Mouse (Mus musculus) cerebellum, adult 9-10 months (tissue): ENCODE data around the gene Rreb1.
A peak's percentile ranks its signal among the peaks of the same experiment; 100 is the strongest.

Experiments used
- DNase-seq: peaks from one replicate; pipeline ENCODE4 v3.0.0; 2022

Rreb1 gene

DNA sequence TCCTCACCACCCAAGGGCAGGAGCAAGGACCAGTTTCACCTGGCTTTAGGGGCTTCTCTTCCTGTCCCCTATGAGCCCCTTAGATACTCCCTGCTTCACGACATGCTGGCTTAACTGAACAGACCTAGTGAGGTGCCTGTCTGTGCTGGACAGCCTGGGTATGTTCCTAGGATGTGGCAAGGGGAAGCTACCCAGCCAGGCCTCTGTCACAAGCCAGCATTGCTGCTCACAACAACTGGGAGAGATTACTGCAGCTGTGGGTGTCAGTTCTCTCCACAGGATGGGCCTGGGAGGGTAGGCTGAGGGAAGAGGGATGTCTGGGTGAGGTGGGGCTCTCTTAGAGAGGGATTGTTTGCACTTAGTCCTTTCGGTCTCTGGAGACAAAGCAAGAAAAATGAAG lies 142.5 kb downstream of the Rreb1 start:
- no peak for DNase-seq

DNA sequence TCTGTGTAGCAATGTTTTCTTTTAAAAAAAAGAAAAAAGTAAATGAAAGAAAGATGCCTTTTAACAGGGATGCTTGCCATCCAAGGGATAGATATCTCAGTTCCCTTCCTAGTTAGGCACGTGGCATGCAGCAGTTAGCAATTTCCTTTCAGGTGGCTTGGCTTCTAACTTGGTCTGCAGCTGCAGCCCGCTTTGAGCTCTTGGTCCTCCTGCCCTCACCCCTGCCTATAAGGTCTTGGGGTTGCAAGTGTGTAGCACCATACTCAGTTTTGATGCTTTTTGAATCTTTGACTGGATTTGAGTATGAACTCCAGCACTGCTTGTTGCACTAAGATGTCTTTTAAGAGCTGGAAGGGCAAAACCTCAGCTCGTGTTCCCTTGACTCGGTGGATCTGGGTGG lies 144.9 kb downstream of the Rreb1 start:
- no peak for DNase-seq

DNA sequence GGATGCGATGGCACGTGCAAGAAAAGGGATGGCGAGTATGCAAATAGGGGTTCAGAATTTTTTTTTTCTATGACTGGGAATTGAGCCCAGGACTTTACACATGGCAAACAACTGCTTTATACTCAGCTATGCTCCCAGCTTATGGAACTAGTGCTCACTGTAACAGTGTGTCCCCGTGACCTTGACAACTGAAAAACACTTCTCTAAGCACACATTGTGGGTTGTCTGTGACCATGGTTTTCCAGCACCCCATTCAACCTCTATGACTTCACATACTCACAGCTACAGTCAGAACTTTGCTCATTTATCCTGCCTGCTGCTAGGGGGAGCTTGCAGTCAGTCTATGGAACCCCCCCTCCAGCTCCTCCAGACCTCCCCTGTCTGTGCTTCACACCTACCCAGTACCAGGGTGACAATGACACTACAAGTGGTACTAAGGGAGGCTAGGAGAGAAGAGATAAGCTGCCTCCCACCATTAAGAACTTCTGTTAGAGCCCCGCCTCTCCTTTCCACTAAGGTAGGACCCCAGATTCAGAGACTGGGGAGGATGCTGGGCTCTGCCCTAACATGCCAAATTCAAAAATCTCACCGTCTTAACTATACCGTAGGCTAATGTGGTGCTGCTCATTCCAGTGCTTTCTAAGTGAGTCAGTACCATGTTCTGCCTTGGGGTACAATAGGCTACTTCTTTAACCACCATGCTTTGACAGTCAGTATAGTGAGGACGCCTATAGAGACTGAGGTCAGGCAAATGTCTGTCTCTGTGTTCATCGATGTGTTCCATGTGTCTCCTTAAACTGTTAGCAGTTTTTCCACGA lies 145.7 kb downstream of the Rreb1 start:
- no peak for DNase-seq

DNA sequence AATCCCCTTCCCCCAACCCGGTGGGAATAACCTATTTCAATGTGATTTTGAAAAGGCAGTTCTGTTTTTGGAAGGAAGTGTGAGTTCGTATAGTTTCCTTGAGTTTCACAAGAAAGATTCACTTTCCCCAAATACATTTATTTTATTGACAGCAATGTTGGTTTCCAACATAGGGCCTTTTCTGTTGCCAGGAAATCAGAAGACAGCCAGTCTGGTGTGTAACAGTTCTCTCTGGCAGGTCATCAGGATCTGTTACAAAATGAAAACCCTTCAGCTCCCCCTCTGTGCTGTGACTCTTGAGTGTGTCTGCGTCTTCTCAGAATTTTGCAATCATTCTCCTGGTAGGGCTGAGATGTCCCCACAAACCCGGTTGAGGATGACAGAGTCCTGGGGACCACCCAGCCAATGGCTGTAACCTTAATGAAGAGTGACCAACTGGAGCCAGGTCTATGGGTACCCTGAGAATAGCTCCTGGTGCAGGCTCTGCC lies 146.3 kb downstream of the Rreb1 start:
- no peak for DNase-seq

DNA sequence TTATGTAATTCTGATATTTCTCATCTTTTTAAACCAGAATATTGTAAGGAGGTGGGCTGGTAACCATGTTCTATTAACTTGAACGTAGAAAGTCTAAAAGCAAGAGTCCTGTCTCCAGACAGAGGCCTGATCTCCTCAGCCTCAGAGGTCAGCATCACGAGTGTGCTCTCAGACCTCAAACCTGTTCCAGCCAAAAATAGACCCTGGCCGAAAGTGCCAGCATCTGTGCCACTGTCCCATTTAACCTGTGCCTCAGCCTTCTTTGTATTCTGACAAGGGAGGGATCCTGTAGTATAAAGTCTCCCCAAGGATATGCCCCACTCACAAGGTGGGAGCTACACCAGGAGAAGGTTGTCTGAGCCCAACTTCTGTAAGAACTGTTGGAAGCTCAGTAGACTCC lies 148.2 kb downstream of the Rreb1 start:
- DNase-seq: no peak

DNA sequence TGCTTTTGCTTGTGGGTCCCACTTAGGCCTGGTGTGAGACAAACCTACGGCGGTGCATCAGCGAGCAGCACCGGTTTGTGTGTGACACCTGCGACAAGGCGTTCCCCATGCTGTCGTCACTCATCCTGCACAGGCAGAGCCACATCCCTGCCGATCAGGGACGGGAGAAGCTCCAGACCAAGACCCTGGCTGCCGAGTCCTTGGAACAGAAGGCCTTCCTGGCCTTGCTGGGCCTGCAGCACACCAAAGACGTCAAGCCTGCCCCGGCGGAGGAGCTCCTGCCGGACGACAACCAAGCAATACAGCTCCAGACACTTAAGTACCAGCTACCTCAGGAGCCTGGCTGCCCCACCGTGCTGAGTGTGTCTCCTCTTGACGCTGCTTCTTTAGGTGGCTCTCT lies 151.3 kb downstream of the Rreb1 start:
- no peak for DNase-seq

DNA sequence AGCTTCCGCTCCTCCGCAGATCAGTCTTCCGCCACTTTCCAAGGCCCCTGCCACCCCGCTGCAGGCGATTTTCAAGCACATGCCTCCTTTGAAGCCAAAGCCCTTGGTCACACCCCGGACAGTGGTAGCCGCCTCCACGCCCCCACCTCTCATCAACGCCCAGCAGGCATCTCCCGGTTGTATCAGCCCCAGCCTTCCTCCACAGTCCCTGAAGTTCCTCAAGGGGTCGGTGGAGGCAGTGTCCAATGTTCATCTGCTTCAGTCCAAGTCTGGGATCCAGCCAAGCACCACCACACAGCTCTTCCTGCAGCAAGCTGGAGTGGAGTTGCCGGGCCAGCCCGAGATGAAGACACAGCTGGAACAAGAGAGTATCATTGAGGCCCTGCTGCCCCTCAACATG lies 151.9 kb downstream of the Rreb1 start:
- no peak for DNase-seq

DNA sequence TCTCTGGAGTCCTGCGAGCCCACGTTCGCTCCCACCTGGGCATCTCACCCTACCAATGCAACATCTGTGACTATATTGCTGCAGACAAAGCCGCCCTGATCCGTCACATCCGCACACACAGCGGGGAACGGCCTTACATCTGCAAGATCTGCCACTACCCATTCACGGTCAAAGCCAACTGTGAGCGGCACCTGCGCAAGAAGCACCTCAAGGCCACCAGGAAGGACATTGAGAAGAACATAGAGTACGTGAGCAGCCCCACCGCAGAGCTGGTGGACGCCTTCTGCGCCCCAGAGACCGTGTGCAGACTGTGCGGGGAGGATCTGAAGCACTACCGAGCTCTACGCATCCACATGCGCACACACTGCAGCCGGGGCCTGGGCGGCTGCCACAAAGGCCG lies 152.4 kb downstream of the Rreb1 start:
- no peak for DNase-seq

DNA sequence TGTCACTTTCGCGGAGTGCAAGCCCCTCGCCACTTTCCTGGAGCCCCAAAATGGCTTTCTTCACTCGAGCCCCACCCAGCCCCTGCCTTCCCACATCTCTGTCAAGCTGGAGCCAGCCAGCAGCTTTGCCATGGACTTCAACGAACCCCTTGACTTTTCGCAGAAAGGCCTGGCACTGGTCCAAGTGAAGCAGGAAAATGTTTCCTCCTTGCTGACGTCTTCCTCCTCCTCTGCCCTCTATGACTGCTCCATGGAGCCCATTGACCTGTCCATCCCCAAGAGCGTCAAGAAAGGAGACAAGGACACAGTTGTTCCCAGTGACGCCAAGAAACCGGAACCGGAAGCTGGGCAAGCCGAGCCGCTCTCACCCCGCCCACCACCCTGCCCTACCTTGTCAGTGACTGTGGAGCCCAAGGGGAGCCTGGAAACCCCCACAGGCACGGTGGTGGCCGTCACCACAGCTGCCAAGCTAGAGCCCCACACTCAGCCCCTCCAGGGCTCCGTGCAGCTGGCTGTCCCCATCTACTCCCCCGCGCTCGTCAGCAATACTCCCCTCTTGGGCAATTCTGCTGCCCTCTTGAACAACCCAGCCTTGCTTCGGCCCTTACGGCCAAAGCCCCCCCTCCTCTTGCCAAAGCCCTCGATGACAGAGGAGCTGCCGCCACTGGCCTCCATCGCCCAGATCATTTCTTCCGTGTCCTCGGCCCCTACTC lies 153.2 kb downstream of the Rreb1 start:
- DNase-seq: no peak

DNA sequence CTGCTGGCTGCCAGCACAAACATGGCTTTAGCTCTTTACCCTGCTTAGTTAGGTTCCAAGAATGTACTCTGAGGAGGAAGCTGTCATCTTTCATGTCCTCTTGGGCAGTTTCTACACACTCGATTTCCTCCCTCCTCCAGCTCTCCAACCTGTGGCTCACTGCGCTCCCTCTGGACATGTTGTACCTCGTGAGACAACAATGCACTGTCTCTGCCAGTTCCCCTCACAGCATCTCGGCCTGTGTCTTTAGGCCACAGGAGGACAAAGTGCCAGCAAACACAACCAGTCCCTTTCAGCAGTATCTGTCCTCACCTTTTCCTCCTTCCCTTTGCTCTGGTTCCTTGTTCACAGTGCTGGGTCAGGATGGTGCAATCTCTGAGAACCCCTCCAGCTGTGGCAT lies 155.9 kb downstream of the Rreb1 start:
- no peak for DNase-seq

DNA sequence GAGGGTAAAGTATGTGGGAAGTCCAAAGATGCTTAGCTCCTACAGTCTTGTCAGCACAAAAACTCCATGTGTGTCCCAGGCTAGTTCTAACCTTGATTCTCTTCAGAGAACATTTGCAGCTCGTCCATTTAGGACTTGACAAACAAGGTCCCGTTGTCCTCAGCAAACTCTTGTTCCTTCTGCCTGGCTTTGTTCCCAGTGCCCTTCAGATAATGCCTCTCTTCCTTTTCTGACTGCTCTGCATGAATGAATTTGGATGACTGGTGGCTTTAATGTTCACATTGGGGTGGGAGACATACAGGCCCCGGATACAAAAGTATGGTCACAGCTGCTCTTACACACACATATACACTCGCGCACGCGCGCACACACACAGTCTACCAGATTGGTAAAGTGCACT lies 156.7 kb downstream of the Rreb1 start:
- DNase-seq: peak; percentile 12

DNA sequence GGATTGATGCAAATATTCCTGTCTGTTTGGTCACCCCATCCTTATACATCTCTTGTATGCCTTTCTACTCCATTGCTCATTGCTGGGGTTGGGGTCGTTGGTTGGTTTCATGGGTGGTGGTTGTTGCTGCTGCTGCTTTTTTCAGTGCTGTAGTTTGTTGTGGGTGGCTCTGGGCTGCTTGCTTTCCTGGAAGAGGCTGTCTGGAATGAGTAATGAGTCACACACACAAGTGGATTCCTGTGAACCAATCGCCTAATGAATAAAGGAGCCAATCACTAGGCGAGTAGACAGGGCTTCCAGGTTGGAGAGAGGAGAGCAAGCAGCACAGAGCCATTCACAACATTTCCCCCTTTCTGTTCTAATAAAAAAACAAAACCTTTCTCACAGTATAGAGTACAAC lies 158.2 kb downstream of the Rreb1 start:
- DNase-seq: no peak

DNA sequence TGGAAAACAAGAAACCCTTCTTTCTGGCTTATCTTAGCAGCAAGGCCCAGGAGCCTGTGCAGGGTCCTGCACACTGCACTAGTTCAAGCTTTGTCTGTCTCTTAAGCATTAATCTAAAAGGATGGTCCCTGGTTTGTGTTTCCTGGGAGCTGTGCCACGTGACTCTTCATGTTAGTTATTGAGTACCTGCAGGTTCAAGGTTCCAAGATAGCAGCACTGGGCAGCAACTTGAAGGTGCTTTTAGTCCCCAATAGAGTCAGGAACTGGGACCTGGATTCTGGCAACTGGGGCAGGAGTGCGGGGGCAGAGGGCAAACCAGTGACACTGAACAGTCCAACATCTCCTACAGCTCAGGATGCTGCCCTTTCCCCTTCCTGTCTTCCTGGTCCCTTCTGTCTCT lies 162.0 kb downstream of the Rreb1 start:
- no peak for DNase-seq

DNA sequence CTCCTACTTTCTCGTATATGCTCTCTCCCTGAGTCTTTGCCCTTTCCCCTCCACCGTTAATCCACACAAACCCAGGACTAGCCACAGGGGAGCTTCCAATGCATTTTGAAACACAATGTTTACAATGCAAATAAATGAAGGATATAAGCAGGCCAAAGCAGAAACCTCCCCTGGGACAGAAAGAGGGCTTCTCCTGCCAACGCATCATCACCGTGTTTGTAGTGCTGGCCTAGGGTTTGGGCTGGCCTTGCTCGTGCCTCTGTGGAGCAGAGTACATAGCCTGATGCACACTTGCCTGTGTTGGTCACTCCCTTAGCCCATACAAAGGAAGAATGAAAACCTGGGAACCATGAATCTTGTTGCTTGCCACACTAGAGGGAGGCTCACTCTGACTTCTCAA lies 162.4 kb downstream of the Rreb1 start:
- DNase-seq: no peak

DNA sequence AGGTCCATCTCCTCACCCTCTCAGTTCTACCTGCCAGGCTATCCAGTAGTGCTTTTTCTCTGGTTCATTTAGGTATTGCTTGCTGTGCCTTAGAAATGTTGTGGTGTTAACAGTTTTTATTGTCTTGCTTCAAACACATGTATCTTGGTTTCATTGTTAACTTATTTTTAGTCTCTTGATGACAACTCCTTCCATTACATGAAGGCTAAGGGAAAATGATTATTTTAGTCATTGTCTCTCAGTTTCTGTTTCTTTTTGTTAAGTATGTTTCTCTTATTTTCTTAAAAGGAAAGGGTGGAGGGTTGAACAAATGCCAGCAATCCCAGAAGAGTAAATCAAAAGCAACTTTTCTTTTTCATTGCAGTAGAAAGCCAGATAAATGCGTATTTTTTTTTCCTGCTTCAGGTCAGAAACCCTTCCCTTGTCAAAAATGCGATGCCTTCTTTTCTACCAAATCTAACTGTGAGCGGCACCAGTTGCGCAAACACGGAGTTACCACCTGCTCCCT lies 163.0 kb downstream of the Rreb1 start:
- no peak for DNase-seq

DNA sequence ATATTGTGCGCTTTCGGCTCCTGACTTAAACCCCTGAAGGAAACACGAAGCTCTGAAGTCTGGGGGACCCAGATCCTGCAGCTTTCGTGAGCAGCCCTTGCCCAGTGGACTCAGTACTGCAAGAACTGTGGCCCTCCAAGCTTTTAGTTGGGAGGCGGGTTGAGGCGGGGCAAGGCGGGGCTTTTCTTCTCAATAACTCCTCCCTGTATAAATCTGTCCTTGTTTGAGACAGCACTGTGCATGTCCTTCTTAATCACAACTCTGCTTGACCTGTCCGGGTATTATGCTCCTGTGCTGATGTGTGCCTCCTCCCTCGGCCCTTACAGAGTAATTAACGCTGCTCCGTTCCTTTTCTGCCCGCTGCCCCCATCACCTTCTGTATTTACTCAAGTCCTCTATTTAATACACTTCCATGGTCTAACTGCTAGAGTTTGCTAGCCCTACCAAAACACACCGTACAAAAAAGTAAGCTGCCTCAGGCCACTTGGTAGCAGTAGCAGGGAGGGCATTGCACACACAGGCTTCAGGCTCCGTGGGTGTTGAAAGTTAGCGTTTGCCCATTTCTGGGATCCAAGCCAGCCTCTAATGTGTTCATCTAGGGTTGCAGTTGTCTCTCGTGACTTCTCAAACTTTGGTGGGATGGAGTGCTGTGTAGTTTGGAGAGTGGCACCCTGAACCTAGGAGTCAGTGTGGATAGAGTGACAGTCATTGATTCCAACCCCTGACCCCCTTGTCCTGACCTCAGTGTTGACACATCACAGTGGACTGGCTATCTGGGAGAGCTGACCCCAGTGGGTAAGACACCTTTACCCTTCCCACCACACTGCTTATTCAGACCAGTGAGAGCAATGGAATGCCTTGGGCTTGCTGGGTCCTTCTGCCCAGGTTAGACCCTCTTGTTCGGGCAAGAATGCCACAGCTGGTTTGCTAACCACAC lies 164.0 kb downstream of the Rreb1 start:
- DNase-seq: no peak

DNA sequence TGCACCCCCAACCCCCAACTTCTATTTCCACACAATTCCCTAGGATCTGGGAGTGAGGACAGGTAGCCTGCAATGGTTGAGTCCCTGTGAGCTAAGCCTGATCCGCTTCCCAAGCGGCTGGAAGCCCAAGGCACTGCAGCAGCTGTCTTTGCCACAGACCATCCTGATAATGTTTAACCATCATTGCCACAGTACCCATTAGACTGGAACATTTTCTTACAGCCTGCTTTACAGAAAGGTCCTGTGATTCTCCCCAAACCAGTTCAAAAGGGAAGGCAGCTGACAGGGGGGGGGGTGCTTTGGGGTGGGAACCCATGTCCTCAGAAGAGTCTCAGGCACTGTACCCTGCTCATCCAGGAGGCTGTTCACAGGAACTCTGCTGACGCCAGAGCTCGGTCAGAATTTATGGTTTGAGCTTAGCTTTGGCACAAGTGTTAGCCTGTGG lies 164.7 kb downstream of the Rreb1 start:
- DNase-seq: no peak

DNA sequence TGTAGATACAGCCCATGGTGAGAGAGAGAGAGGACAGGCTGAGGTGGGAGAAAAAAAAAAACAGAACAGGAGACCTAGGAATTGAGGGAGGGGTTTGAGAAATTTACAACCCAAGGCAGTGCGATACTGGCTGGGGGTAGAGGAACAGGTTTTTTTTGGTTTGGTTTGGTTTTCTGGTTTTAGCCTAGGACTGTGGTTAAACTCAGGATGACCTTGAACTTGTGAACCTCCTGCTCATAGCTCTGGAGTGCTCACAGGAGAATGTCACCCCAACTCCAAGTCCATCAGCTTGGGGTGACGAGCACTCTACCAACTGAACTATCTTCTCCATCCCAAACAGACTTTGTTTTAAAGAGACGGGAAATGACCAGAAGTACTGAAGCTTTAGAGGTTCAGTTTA lies 165.3 kb downstream of the Rreb1 start:
- no peak for DNase-seq

DNA sequence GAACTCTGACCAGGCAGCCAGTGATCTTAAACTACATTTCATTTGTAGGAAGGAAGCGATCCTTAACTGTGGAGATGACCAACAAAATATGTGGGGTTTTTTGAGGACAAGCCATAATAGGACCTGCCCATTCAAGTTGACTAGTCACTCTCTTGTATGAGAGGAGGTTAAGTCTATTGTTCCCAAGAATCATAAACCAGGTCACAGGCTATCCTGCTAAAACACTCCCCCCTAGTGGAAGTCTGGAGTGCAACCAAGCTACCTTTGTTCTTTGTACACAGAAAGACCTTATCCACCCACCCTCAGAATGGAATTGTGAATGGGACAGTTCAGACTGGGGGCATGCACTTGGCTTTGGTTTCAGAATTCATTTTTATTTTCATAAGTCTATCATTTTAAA lies 166.1 kb downstream of the Rreb1 start:
- peak; percentile 34 for DNase-seq

DNA sequence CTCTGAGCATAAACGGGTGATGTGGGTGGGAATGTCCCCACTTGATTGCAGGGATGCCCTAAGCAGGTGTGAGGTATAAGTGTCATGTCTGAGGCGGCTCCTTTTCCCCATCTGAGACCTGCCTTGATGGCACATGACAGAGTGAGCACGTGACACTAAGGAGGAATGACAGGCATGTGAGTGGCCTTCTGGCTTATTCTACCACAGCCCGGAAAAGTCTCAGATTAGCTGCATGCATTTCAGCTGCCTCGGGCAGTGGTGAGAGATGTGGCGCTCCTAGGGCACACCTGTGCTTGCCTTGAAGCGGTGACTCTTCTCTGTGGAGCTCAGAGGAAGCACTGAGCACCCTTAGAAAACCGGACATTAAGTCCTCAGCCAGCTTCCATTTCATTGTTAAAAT lies 167.2 kb downstream of the Rreb1 start:
- DNase-seq: no peak

DNA sequence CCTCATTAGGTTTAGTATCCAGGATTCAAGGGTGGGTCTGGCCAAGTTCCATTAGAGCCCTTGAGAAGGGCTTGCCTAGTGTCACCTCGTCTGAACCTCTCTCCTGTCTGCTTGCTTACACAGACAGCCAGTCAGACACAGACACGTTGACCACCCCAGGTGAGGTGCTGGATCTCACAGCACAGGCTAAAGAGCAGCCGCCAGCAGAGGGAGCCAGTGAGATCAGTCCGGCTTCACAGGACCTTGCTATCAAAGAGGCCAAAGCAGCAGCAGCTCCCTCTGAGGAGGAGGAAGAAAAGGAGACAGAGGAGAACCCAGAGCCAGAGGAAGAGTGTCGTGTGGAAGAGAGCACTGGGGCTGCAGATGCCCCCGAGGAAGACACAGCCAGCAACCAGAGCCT lies 168.5 kb downstream of the Rreb1 start:
- peak; percentile 75 for DNase-seq

DNA sequence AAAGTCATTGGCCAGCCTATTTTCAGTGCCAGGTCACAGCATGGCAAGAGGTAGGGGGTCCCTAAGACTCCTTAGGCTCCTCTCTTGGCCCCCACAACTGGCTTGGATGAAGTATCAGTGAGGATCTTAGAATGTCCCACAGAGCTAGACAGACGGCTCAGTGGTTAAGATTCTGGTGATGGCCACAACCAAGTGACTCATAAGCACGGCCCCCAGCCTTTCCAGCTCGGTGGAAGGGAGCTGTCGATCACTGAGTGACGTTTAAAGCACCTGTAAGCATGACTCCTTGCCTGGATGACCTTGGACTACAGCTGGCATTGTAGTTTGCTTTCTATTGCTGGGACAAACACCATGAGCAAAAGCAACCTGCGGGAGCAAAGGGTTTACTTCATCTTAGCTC lies 174.8 kb downstream of the Rreb1 start:
- DNase-seq: no peak

DNA sequence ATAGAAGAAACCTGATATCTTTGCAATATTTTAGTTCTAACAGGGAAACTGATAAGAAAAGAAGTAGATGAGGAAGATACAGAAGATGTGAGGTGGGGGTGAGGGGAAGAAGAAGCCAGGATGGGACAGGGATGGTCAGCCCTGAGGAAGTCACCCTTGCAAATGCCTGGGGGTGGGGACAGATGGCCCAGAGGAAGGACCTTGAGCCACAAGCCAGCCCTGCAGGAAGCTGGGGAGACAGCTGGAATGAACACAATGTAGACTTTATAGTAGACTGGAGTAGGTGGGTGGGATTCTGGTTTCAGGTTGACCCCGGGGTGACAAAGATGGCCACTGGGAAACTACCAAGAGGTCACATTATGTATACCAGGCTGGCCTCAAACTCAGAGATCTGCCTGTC lies 176.1 kb downstream of the Rreb1 start:
- DNase-seq: no peak
